Mouse (Mus musculus) right cerebral cortex, postnatal 14 days (tissue): ENCODE results near the gene Cblb.

Source experiments
- DNase-seq: peaks from one replicate; pipeline ENCODE4 v3.0.0; 2022

Cblb gene

DNA sequence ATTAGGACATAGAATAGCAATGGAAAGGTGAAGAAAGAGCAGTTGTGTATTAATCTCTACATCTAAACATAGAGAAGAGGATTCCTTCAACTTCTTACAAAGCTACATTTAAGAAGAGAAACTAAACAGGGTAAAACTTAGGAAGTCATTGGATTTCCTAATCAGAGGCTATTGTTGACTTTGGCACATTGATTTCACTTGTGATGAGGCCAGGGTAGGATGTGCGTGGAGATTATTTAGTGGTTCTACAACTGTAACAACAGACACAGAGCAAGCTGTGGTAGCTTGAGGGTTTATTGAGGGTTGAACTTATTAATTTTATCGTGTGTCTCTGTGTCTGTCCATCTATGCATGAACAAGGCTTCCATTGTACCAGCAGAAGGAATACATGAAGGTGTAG lies 7.8 kb downstream of the Cblb start:
- no peak for DNase-seq

DNA sequence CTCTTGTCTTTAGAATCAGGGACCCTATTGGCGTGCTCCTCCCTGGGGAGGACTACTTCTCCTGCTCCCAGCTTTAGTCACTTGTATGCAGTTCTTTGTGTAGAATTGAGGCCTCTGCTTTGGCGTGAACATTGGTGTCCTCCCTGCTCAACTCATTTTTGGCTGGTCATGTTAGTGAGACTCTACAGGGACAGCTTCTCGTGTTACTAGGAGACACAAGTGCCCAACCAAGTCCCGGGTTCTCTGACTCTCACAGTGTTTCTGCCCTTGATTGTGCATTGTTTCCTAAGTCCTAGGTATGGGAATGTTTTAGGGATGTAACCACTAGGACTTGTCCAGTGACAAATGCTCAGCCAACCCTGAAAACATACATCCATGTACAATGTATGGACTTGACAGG lies 9.9 kb downstream of the Cblb start:
- DNase-seq: no peak

DNA sequence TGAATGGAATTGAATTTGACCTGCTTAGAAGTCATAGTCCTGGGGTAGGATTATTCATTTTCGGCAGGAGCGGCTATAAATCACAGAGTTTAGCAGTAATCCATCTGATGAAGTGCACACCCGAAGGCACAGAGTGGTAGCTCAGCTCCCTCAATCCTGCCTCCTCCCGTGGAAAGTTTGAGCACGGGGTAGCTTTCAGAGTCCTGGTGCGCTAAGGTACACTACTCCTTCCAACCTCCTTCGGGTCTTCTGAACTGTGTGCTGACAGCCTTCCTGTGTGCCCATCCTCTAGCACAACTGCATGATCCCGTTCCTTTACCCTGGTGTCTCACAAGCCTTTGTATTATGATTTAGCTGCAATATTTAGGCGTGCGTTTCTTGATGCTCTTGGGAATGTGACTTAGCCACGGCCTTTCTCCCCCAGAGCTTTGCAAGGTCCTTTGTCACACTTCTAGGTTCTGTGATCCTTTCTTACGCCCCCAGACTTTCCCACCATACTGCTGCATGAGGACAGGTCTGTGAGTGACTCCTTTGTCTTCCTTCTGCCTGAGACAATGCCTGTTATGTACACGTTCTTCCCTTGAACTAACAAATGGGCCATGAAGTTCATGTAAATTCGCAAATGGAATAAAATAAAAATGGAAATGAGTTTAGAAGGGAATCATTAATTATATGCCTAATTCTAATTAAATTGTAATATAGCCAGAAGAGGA lies 11.8 kb downstream of the Cblb start:
- no peak for DNase-seq

DNA sequence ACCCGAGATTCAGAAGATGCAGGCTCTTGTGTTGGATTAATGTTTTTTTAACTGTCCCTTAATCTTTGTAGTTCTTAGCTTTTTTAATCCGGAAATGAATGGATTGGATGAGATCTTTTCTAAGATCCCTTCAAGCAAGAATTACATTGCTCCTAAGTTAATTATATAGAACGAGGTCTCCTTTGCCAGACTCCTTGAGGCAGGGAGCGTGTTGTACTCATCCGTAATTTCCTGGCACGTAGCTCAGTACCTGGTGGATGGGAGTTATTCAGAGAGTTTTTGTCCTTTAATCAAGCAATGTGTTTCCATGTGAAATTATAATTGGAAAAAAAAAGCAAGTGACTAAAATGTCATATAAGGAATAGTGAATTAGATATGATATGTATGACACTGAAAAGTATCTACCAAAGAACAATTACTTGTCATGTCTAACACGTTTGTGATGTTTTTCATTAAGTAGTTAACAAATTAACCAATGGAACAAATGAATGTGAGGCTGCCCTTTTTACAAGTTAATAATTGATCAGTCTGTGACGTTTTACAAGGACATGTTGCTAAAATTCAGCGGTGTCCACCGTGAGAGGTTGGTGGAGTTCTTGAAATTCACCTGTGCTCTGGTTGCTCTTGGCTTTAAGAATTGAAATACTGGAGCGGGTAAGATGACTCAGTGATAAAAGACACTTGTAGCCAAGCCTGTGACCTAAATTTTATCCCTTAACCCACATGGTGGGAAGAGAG lies 12.5 kb downstream of the Cblb start:
- DNase-seq: no peak

DNA sequence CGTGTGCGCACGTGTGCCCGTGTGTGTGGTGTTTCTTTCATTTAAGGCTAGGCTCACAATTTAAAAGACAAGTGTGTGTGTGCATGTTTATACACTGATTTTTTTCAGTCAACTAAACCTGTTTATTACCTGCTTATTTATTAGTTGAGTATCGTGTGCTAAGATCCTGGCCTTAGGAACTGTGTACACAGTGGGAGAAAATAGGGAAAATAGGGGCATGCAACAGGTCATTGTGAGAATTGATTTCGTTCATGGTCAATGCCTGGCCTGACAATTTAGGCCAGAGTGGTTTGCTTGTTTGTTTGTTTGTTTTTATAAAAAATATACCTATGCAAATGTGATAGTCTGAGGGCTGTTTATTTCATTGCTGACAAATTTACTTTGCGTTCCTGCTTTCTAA lies 13.5 kb downstream of the Cblb start:
- no peak for DNase-seq

DNA sequence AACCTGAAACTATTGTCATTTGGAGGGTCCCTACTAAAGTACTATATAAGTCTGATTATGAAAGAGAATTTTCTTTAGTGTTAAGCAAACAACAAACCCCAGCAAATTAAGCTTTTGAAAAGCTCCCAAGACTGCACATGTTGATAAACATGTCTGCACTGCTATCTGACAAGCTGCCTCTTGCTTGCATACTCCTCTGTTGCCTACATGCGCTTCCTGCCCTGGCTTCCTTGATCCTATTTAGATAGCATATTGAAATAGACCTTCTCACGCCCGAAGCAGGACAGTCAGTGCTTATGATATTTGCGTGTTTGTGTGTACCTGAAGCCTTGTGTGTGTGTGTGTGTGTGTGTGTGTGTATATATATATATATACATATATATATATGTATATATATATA lies 14.0 kb downstream of the Cblb start:
- no peak for DNase-seq

DNA sequence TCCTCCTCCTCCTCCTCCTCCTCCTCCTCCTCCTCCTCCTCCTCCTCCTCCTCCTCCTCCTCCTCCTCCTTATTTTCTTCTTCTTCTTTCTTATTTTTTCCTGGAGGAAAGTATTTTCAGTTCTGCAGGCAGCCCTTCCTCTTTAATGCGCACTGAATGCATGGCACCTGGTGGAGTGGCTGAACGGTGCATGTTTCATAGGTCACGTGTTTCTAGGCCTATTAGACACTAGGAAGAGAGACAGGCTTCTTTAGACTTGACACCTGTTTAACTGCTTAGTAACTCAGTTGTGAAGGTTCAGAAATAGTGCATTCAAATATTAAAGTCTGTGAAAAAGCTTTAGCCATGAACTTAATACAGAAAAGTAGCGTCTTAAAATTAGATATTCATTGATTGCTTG lies 15.4 kb downstream of the Cblb start:
- DNase-seq: no peak

DNA sequence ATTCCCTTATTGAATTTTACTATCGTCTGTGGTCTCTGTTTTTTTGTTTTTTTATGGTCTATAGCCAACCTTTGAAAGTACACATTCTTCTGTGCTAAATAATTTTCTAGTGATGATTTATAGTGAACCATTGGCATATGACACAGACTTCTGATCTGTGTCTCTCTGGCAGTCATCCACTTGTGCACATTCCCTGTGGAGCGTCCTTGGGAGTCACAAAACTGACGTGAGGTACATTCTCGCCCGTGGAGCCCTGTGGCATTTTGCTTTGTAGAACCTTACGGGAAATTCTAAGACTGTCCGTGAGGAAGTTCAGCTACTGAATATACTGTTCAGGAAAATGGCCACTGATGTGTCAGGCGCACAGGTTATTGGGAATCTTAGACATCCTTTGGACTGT lies 20.1 kb downstream of the Cblb start:
- DNase-seq: no peak

DNA sequence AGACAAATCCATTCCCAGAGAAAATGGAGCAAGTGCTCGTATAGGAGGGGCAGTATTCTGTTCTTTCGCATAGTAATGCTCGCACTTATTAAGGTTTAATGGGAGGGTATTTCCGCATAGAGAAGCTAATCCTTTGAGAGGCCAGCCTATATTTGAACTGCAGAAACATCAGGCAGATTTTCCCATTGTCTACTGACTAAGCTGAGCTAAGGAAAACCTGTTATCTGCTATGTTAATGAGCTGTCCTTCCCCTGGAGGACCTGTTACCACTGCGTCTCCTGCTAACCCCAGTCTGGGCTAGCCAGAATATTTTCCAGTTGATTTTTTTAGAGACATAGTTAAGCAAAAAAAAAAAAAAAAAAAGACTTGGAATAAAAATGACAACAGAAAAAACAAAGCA lies 21.7 kb downstream of the Cblb start:
- no peak for DNase-seq

DNA sequence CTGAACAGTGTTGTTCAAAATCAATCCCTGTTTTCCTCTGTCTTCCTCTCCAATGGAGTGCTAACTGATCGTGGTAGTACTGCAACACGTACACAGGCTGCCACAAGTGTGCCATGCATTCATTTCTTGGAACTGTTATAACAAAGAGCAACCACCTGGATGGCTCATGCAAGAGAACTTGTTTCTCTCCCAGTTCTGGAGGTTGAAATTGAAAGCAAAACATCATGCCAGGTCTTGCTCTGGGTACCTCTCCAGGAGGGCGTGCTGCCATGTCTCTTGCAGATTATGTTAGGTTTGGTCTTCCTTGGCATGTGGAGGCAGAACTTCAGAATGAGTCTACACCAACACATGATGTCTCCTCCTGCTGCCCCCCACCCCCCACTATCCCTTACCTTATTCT lies 24.2 kb downstream of the Cblb start:
- DNase-seq: no peak

DNA sequence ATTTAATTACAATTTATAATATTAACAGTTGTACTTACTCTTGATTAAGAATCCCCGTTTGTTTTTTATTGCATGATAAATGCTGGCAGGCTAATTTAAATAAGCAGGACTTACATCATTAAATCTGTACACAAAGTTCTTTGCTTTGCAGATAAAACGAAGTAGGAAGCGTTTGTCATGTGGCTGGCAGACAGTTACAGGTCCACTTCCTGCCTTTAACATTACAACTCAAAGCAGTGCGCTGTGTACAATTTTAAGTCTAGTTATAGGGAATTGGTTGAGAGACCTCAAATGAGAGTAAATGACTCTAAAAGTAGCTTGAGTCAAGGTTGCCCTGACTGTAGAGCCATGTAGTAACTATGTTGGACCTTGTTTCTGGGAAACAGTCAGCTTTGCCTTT lies 25.1 kb downstream of the Cblb start:
- DNase-seq: no peak

DNA sequence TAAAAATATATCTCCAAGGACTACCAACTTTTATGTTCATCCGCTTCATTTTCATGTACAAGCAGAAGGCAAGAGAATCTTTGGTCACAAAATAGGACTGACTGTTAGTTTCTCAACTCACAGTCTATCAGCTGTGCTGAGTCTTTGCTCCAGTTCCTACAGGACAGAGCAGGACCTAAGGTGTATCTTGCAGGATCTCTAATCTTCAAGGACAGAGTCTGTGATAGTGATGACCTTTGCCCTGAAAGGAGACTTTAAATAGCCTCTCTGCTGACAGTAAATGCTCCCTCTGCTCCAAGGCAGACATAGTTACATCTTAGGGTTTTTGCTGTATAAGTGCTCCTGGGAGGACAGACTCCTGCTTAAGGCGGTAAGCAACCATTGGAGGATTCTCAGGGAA lies 26.3 kb downstream of the Cblb start:
- no peak for DNase-seq

DNA sequence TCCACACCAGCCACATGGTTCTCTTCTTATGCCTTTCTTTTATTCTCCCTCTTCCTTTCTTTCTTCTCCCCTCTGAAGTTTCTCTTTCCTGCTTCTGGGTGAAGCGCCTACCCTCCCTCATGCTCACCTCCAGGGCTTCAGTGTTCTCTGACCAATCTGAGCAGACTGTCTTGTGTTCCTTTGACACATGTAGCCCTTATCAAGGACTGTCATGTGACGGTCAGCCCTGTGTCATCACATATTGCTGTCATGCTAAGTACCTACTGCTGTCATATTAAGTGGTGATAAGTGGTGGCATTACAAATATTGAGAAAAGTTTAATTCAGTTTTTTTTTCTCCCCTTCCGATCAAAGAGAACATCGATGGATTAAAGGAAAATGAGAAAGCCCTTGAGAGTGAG lies 28.5 kb downstream of the Cblb start:
- no peak for DNase-seq

DNA sequence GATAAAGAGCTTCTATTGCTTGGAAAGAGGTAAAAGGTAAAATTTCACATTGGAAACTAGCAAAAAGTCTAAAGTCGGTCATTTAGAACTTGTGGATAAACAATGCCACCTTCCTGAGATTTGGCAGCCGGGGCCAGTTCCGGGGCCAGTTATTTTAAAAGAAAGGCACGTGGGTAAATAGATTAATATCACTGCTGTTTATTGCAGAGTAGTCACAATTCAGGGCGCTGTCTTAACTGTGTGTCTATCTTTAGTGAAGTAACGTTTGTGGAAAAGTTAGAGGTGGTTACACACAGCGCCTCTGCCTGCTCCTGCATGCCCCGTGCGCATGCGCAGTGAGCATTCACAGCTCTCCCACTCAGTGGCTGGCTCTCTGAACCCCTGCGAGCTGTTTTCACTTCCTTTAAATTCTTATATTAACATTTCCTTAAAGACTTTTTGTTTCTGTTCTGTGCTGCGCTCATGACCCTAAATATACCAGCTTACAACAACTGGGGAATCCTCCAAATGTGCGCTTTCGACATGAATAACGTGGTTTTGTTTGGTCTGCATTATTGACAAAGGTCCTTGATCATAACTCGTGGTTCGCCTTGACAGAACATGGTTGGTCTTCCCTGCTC lies 29.2 kb downstream of the Cblb start:
- peak; percentile 31 for DNase-seq

DNA sequence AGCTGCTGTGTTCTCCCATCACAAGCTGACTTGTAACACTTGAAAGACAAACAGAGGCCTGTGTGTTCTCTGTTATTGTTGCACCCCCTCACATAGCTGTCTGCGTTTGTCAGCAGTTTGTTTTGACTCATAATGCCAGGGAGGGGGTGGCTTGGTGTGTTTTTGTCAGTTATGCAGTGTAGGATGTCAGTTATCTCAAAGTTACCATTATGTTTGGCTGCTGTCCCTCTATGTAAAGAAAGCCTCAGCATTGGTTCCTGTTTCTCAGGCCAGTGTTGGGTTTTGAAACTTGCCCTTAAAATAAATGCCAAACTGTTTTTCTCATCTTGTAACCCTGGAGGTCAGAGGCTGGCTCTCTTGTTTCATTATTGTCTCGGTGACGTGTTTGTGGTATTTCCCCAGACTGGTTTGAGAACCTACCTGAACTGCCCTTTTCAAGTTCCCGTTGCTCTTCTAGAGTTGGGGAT lies 30.0 kb downstream of the Cblb start:
- DNase-seq: no peak

DNA sequence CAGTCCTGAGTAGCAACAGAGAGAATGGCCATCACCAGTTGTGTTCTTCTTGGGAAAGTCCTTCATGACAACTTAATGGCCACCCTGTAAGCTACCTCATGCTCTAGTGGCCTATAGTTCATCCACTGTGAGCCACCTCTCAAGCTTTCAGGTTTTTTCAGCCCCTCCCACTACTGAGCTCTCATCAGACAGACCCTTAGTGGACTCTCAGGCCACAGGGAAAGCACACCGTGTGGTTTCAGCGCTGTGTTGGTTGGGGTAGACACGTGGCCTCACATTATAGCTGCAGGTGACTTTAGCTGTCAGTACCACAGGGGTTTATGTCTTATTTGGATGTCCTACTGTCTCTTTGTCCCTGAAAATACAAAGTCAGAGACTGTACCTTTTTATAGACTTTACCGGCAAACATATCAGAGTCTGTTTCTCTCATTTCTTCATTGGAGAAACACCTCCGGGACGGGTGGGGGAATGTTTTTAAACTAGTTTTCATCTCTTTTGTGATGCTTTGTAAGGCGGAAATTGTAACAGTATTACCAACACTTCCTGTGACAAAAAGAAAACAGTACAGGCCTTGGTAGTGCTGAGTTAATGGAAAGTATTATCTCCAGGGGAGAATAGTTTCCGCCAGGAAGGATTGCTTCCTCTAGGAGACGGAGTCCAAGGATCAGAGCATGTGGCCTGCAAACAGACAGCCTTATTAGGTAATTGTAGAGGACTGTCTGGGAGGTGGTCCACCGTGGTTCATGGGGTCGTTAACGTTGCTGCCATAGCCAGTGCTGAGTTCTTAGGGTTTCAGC lies 33.5 kb downstream of the Cblb start:
- DNase-seq: no peak

DNA sequence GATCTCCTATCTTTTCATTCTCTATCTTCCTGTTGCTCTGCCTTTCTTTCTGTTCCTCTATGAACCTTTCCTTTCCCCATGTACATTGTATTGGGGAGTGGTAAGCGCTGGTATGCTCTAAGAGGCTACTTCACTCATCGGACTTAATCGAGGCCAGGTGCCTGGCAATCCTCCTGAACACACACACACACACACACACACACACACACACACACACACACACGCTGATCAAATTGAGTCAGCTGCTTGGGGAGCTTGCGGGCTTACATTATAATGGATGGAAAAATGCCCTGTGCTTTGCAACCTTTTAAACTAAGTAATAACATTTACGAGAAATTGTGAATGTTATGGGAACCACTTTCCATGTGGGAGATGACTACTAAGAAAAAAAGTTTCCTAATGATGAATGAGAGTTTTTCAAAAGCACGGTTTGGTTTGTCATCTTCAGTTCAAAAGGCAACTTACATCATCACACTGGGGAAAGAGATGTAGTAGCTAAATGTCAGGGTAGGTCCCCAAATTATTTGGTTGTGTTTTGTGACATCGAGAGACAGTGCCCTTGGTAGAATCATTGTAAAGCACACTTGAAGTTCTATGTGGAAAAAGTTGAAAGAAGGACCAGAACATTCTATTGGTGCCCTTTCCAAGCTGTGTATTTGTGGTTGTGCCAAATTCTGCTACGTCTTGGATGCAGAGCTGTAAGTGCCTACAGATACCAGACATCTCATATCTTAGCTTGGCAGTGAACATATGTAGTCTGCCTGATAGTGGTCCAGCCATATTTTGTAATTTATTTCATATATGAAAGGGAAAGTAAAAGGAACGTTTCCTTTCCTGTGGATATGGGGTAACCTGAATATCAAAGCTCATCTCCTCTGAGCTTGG lies 36.8 kb downstream of the Cblb start:
- DNase-seq: no peak

DNA sequence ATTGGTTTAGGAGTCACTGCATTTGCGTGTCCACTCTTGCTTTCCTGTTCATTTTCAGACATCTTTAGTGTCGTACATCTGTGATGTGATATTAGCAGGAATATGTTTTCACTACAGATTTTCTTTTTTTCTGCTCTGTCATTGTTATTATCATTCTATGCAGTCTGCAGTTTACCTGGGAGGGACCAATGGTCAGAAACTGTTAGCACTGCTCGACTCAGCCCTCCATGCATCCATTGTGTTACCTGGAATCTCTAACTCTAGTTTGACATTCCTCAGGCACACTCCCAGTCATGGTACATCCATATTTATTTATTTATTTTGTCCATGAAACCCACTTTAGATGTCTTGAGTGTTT lies 37.5 kb downstream of the Cblb start:
- DNase-seq: no peak

DNA sequence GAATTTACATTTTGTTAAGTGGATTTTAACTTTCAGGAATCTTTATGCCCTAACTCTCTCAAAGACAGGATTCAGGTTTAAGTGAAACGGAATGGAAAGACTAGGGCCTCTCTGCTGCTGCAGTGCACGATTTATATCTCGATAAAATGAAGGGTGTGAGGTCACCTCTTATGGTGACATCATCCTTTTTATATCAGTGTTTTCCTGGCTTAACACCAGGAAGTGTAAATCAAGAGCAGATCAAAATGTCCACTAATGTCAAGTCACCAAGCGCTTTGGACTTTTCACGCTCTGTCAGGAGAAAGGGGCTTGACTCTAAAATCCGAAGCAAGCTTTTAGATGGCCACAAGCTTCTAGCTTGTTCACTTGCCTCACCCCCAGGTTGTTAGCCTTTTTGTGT lies 38.6 kb downstream of the Cblb start:
- no peak for DNase-seq

DNA sequence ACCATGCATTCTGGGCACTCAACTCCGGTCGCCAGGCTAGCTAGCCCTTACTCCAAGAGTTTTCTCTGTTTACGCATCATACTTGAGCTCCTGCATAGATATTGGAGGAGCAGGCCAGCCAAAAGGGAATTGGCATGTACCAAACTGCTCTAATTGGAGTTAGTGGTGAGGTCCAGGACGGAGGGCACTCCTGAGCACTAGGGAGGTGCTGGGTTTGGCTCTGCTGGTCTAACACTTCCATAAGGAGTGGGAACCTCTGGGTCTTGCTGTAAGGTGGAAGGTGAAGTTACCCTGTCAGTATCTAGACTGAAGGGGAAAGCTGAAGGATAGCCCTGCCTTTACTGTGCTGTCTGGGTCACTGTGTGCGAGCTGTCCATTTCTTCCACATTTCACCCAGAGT lies 39.1 kb downstream of the Cblb start:
- DNase-seq: no peak

DNA sequence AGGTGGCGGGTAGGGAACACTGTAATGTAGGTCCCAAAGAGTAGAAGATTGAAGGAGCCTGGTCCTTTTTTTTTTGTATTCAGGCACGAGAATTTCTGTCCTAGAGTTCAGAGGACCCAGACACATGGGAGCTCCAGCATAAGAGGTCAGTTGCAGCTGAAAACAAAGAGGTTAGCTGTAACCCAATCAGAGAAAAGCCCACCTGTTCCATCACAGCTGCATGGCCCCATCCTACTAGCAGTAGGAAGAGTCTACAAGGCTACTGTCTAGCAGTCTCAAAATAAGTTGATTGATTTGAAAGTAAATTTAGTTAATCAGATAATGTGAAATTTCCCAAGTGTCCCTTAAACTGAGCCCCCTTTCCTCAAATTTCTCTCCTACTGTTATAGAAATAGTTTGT lies 40.3 kb downstream of the Cblb start:
- no peak for DNase-seq

DNA sequence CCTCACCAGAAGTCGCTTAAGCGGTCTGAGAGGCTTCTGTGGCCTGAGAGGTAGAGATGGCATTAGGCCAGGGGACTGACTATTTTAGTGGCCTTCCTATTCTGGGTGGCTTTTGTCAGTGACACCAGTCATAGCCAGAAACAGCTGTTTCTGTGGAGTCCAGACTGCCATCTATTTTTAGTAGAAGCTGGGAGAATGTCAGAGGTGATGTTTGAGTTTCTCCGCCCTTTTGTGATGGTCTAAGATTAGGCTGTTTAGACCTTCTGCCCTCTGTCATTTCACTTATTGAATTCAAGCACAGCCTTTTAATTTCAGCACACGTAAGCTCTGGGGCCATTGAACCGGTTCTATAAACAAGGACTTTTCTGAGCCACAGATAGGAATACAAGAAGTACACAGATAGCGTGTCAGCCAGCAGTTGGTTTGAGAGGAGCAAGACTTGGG lies 40.8 kb downstream of the Cblb start:
- no peak for DNase-seq

DNA sequence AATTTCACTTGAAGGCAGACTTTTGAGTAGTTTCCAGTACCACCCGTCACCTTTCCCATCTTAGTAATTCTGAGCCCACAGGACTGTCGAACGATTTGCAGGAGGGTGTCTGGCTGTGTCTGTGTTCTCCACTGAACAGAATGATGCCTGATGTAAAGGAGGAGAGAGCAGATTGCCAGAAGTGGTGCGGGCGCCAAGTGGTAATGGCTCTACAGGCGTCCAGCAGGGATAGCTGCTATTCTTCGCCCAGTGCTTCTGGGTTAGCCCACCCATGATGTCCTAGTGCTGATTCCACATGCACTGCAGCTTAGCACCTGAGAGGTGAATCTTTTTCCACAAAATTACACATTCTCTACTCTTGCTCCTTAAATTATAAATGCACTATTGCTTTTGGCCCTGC lies 45.6 kb downstream of the Cblb start:
- no peak for DNase-seq
